Mouse (Mus musculus) testis, adult 2 months (tissue): ENCODE results near the gene Tuba3a. TPM values are rescaled to one million over a fixed set of nuclear protein-coding genes. Genes with fewer than 3 reads are reported as not detected.

Experiments
- H3K27ac ChIP-seq: fragments of 200-500 bp; 2 replicates; pipeline ENCODE4 v1.5.1; 2012; ENCODE audit warnings: low read depth, low read length; ENCODE audit not compliant: control insufficient read depth, insufficient read depth
- H3K27me3 ChIP-seq: fragments of 200-500 bp; 2 replicates; pipeline ENCODE4 v1.6.1; 2012; ENCODE audit warnings: mild to moderate bottlenecking, low read length, moderate library complexity; ENCODE audit not compliant: control insufficient read depth, insufficient read depth
- H3K36me3 ChIP-seq: fragments of 200-500 bp; 2 replicates; pipeline ENCODE4 v1.6.1; 2012; ENCODE audit warnings: mild to moderate bottlenecking, low read length; ENCODE audit not compliant: control insufficient read depth, insufficient read depth
- H3K4me1 ChIP-seq: fragments of 200-500 bp; 2 replicates; pipeline ENCODE4 v1.6.1; 2012; ENCODE audit warnings: low read length; ENCODE audit not compliant: control insufficient read depth, insufficient read depth
- H3K4me3 ChIP-seq: fragments of 200-500 bp; 2 replicates; pipeline ENCODE4 v1.5.1; 2012; ENCODE audit warnings: low read depth, mild to moderate bottlenecking, low read length, moderate library complexity, mixed read lengths; ENCODE audit not compliant: control insufficient read depth
- CTCF ChIP-seq: fragments of 200-500 bp; IDR thresholded peaks from 2 replicates; pipeline ENCODE4 v1.5.1; 2012; ENCODE audit warnings: low read depth, mild to moderate bottlenecking, inconsistent platforms, low read length, moderate library complexity; ENCODE audit not compliant: control insufficient read depth, insufficient read depth, insufficient replicate concordance
- POLR2A ChIP-seq: fragments of 200-500 bp; IDR thresholded peaks from 2 replicates; pipeline ENCODE4 v1.6.1; 2012; ENCODE audit warnings: low read depth, mild to moderate bottlenecking, inconsistent platforms, low read length, moderate library complexity; ENCODE audit not compliant: control insufficient read depth
- polyA plus RNA-seq: library from polyadenylated mRNA; depleted of rRNA; stranded (reverse); fragments of >200 nt; gene quantifications from 2 replicates; pipeline ENCODE4 v1.2.3, GENCODE M21; 2012; rRNA removed

Gene Tuba3a
- polyA plus RNA-seq, 1 experiment = 2,638 TPM

DNA sequence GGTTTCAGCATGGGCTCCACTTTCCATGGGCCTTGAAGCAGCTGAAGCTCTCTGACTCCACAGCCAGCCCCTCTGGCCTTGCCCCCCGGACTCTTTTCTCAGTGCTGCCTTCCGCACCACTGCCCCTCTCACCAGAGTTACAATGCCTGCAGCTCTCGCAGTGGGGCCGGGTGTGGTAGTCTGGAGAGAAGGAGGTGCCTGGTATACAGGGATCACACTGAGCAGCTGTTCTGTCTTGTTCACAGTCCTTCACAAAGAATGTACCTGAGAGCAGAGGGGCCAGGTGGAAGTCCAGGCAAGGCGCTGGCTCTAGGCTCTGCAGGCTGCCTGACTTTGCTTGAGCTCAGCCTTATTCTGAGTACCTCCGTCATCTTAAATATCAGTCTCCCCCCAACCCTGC is 49.5 kb downstream of the Tuba3a start:
- Histone ChIP-seq H3K27me3 (no peaks in the 10 kb centered on the region), H3K4me1 (peaks cover 4% of the 10 kb centered on the region), H3K27ac (no peak overlapping the region), H3K36me3 (no peaks in the 10 kb centered on the region), H3K4me3 (no peak overlapping the region)
- TF ChIP-seq CTCF (no peak), POLR2A (no peak)

- TF ChIP-seq CTCF (no peak), POLR2A (no peak)
- H3K27ac ChIP-seq = no peak overlapping the region
Observed at GRCm38 (mm10) chr6:125234520-125234828, 51.4 kb downstream of the Tuba3a start.

GRCm38 (mm10) chr6:125233816-125234519 is 51.9 kb downstream of the Tuba3a start:
- H3K27ac ChIP-seq = peak overlapping the region; percentile 7; the same call in 1 of the 2 replicates
- H3K4me3 ChIP-seq = peak overlapping the region; percentile 52
- no peaks in the 10 kb centered on the region for H3K36me3 ChIP-seq
- no peak for TF ChIP-seq CTCF
- no peak for TF ChIP-seq POLR2A
- H3K4me1 ChIP-seq = peaks cover 8% of the 10 kb centered on the region
- no peaks in the 10 kb centered on the region for H3K27me3 ChIP-seq

More at GRCm38 (mm10) chr6:125234520-125234828, 51.4 kb downstream of the Tuba3a start:
- no peaks in the 10 kb centered on the region for H3K27me3 ChIP-seq
- no peaks in the 10 kb centered on the region for H3K36me3 ChIP-seq
- H3K4me3 ChIP-seq = peak overlapping the region; percentile 1
- peaks cover 8% of the 10 kb centered on the region for H3K4me1 ChIP-seq

- Histone ChIP-seq H3K4me1 (peaks cover 8% of the 10 kb centered on the region), H3K27me3 (no peaks in the 10 kb centered on the region), H3K36me3 (no peaks in the 10 kb centered on the region), H3K27ac (no peak overlapping the region), H3K4me3 (peak overlapping the region; percentile 91)
- TF ChIP-seq CTCF (no peak), POLR2A (no peak)
Observed at GRCm38 (mm10) chr6:125232516-125232915, 53.3 kb downstream of the Tuba3a start.

- Histone ChIP-seq H3K4me3 (peak overlapping the region; percentile 91), H3K36me3 (no peaks in the 10 kb centered on the region), H3K27me3 (no peaks in the 10 kb centered on the region), H3K27ac (peak overlapping the region; percentile 91), H3K4me1 (peaks cover 8% of the 10 kb centered on the region)
- TF ChIP-seq POLR2A (no peak; the same call in 1 of the 2 replicates), CTCF (no peak)
Observed at GRCm38 (mm10) chr6:125232045-125232437, 53.8 kb downstream of the Tuba3a start.

- TF ChIP-seq POLR2A = no peak; the same call in 1 of the 2 replicates
- no peak for TF ChIP-seq CTCF
- peak within 1 kb of the TSS; percentile 91 for H3K27ac ChIP-seq
Observed at GRCm38 (mm10) chr6:125231117-125232044, 54.5 kb downstream of the Tuba3a start, which contains the start of gene Tapbpl. Gene Tapbpl, minus strand, starts transcription at chr6:125231860.

DNA sequence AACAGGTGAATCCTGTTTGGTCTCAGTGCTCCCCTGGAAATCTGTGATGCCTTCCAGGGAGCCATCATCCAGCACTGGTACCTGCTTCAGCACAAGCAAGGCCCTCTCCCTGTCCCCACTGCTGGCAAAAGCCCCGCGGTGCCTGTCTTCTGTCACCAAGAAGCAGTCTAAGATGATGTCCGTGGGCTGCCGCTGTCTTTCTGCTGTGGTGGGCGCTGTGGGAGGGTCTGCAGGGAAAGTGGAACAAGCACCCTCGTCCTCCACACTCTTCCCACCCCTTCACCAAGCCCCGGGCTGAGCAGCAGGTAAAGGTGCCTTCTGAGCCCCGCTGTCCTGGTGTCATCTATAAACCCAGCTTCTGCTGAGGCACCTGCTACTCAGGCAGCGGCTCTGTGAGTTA is 55.3 kb downstream of the Tuba3a start:
- Histone ChIP-seq H3K4me3 (peak overlapping the region; percentile 91), H3K36me3 (no peaks in the 10 kb centered on the region), H3K27ac (no peak overlapping the region), H3K27me3 (no peaks in the 10 kb centered on the region), H3K4me1 (peaks cover 8% of the 10 kb centered on the region)
- TF ChIP-seq POLR2A (no peak), CTCF (no peak)

More at GRCm38 (mm10) chr6:125231117-125232044, 54.5 kb downstream of the Tuba3a start, which contains the start of gene Tapbpl:
- no peaks in the 10 kb centered on the region for H3K27me3 ChIP-seq
- H3K4me3 ChIP-seq = peak within 1 kb of the TSS; percentile 91
- H3K36me3 ChIP-seq = no peaks in the 10 kb centered on the region
- H3K4me1 ChIP-seq = peaks cover 8% of the 10 kb centered on the region

Other genes with a start within 250 kb of the Tuba3a start
- 11.3 and 11.8 TPM in 2 replicates for gene Ing4, start 246.3 kb downstream of the Tuba3a start, polyA plus RNA-seq
- gene Acrbp, start 236.4 kb downstream of the Tuba3a start, polyA plus RNA-seq = 1,698 and 1,947 TPM in 2 replicates
- gene Lpar5, start 218.1 kb downstream of the Tuba3a start, polyA plus RNA-seq = 0.31 and 0.32 TPM in 2 replicates
- gene Chd4, start 190.1 kb downstream of the Tuba3a start, polyA plus RNA-seq = 42.5 and 43.0 TPM in 2 replicates
- gene Nop2, start 154.1 kb downstream of the Tuba3a start, polyA plus RNA-seq = 24.5 and 26.2 TPM in 2 replicates
- 60.9 and 62.9 TPM in 2 replicates for gene Iffo1, start 140.8 kb downstream of the Tuba3a start, polyA plus RNA-seq
- gene Gapdh, start 119.6 kb downstream of the Tuba3a start, polyA plus RNA-seq = 274 and 379 TPM in 2 replicates
- 100 and 109 TPM in 2 replicates for gene Ncapd2, start 94.3 kb downstream of the Tuba3a start, polyA plus RNA-seq
- gene Mrpl51, start 94.2 kb downstream of the Tuba3a start, polyA plus RNA-seq = 171 and 194 TPM in 2 replicates
- gene Vamp1, start 70.5 kb downstream of the Tuba3a start, polyA plus RNA-seq = 10.3 and 11.3 TPM in 2 replicates
- 8.0 and 9.3 TPM in 2 replicates for gene Tapbpl, start 54.2 kb downstream of the Tuba3a start, polyA plus RNA-seq
- 0.23 and 0.70 TPM in 2 replicates for gene Cd27, start 49.0 kb downstream of the Tuba3a start, polyA plus RNA-seq
- gene Ltbr, start 27.8 kb upstream of the Tuba3a start, polyA plus RNA-seq = 10.9 and 11.2 TPM in 2 replicates
- gene Scnn1a, start 34.6 kb upstream of the Tuba3a start, polyA plus RNA-seq = 0.44 and 1.4 TPM in 2 replicates
- 18.2 and 21.0 TPM in 2 replicates for gene Tnfrsf1a, start 63.3 kb upstream of the Tuba3a start, polyA plus RNA-seq
- 0.11 and 0.46 TPM in 2 replicates for gene Plekhg6, start 94.8 kb upstream of the Tuba3a start, polyA plus RNA-seq
- 8.6 and 12.4 TPM in 2 replicates for gene Cd9, start 208.7 kb upstream of the Tuba3a start, polyA plus RNA-seq